ENCODE assay signal across 8 mouse cellular contexts in genomic region chr3:70103983-70104827, GRCm38 (mm10).
A peak's percentile ranks its signal among the peaks of the same experiment; 100 is the strongest.
DNase-seq lines count a peak whose midpoint lies in the region; ATAC-seq lines count a peak whose summit lies in the region.

No protein-coding gene starts in this region.

- peak; percentile 66 for ATAC-seq in cerebellum, adult (ENCODE audit: insufficient number of reproducible peaks, low FRiP score, low TSS enrichment)
- ATAC-seq in forebrain, embryonic 15.5 days (replicated peaks), result peak; percentile 46
- ATAC-seq in lung, embryonic 15.5 days (ENCODE audit: borderline replicate concordance, extremely low read depth, low FRiP score, low TSS enrichment), result peak; percentile 52; the same call in 1 of the 2 replicates

- peak; percentile 60 for DNase-seq in Muller cell, postnatal 12 days (ENCODE audit: inconsistent ontology term)
- DNase-seq in hindbrain, embryonic 10.5 days (ENCODE audit: low spot score), result peak; percentile 72
- peak; percentile 83 for DNase-seq in layer of hippocampus, adult 9-10 months (ENCODE audit: low spot score)
- peak; percentile 47 for DNase-seq in retina, adult 2 months (ENCODE audit: low read depth, low spot score)
- peak; percentile 69 for DNase-seq in urinary bladder, postnatal 25 days (ENCODE audit: low spot score)

- H3K9ac ChIP-seq in forebrain, embryonic 15.5 days (replicated peaks), result peak overlapping the region; percentile 54
- H3K9ac ChIP-seq in lung, embryonic 15.5 days, result peak overlapping the region; percentile 35

- H3K4me3 ChIP-seq in forebrain, embryonic 15.5 days, result peak overlapping the region; percentile 39
- peak overlapping the region; percentile 52 for H3K4me3 ChIP-seq in hindbrain, embryonic 10.5 days
- H3K4me3 ChIP-seq in lung, embryonic 15.5 days, result peak overlapping the region; percentile 47

- 5% methylated on average over 21 of the region's 21 CpGs for WGBS in forebrain, embryonic 15.5 days
- WGBS in hindbrain, embryonic 10.5 days, result 13% methylated on average over 21 of the region's 21 CpGs
- 2% methylated on average over 21 of the region's 21 CpGs for WGBS in lung, embryonic 15.5 days

- no peaks in the 10 kb centered on the region for H3K9me3 ChIP-seq in forebrain, embryonic 15.5 days
- no peaks in the 10 kb centered on the region for H3K9me3 ChIP-seq in hindbrain, embryonic 10.5 days
- H3K9me3 ChIP-seq in lung, embryonic 15.5 days, result no peaks in the 10 kb centered on the region

- H3K4me2 ChIP-seq in forebrain, embryonic 15.5 days (replicated peaks), result peak overlapping the region; percentile 68
- H3K4me2 ChIP-seq in lung, embryonic 15.5 days, result peak overlapping the region; percentile 88

- H3K4me1 ChIP-seq in forebrain, embryonic 15.5 days, result peaks cover 4% of the 10 kb centered on the region
- peaks cover 16% of the 10 kb centered on the region; the same call in 1 of the 2 replicates for H3K4me1 ChIP-seq in hindbrain, embryonic 10.5 days (replicated peaks)
- H3K4me1 ChIP-seq in lung, embryonic 15.5 days, result no peaks in the 10 kb centered on the region

- no peaks in the 10 kb centered on the region for H3K27me3 ChIP-seq in forebrain, embryonic 15.5 days
- H3K27me3 ChIP-seq in hindbrain, embryonic 10.5 days (ENCODE audit: insufficient read depth, poor library complexity, severe bottlenecking), result peaks cover 11% of the 10 kb centered on the region; the same call in 1 of the 2 replicates
- H3K27me3 ChIP-seq in lung, embryonic 15.5 days, result no peaks in the 10 kb centered on the region

- H3K27ac ChIP-seq in forebrain, embryonic 15.5 days (replicated peaks), result peak overlapping the region; percentile 81
- peak overlapping the region; percentile 88 for H3K27ac ChIP-seq in hindbrain, embryonic 10.5 days
- H3K27ac ChIP-seq in lung, embryonic 15.5 days, result 0 out of 2 replicates have a peak overlapping the region, but pooled peaks have one; percentile 4

- H3K36me3 ChIP-seq in forebrain, embryonic 15.5 days, result no peaks in the 10 kb centered on the region
- no peaks in the 10 kb centered on the region for H3K36me3 ChIP-seq in hindbrain, embryonic 10.5 days
- H3K36me3 ChIP-seq in lung, embryonic 15.5 days, result no peaks in the 10 kb centered on the region

Comparison
In these comparisons a context has a peak if more than half of its experiments do, and no peak if none do; other contexts are left out.
1. Peak in every context shown above with its lines: DNase-seq, ATAC-seq, H3K4me3 ChIP-seq and H3K27ac ChIP-seq.
2. H3K27ac ChIP-seq: peak in every context shown above with its lines; median percentile 88 in hindbrain, embryonic 10.5 days; 81 in forebrain, embryonic 15.5 days; 4 in lung, embryonic 15.5 days.